Mouse (Mus musculus) inflammation-experienced regulatory T-cells, adult 6 months (primary cell): ENCODE measurements around the gene A630076J17Rik. TPM values are rescaled to one million over a fixed set of nuclear protein-coding genes. Genes with fewer than 3 reads are reported as not detected.
A peak's percentile ranks its signal among the peaks of the same experiment; 100 is the strongest.

Source experiments
- ATAC-seq: one replicate; pipeline ENCODE4 v1.8.0; 2017
- polyA plus RNA-seq, 3 experiments: library from polyadenylated mRNA; unstranded; fragments of 100-300 nt; shearing (Covaris generic); gene quantifications; one replicate each; pipeline ENCODE4 v1.2.1; 2017

A630076J17Rik gene
- polyA plus RNA-seq = under 1 TPM in 1 of 3 experiments, not detected in 2; 0.31 TPM

DNA sequence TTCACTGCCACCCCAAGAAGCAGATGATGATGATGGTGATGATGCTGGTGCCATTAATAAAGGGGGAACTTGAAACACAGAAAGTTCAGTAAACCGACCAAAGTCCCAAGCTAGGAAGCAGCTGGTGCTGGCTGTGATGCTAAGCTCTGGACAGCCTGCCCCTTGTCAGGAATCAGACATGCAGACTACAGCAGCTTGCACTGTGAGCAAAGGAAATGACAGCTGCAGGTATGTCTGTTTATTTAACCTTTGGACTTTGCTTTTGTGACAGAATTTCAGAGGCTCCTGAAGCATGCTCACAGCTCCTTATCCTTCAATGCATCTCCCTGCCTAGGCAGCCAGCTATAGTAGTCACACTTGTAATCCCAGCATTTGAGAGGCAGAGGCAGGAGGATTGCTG lies at the start of gene A630076J17Rik:
A630076J17Rik (plus strand) TSS at position 88 of the 400 bp plus-strand sequence.
- ATAC-seq = no peak

GRCm38 (mm10) chr3:107180860-107181259 lies 49.6 kb upstream of the A630076J17Rik start:
- ATAC-seq = no peak

DNA sequence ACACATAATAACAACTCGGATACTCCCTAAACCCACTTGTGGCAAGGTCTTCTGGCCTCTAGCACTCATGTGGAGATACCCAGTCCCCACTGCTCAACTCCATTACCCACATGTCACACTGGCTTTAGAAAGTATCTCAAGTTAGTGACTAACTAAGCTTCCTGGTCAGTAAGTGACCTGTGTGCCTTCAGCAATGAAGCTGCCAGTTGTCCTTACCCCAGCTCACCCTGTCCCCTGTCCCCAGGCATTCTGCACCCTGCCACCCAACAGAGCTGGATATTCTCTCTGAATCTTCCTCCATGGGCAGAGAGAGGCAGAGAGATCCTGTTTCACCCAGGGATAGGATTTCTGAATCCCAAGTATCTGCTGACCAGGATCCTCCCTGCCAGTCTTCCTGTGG lies 47.7 kb upstream of the A630076J17Rik start, which contains the start of gene Kcna10:
Kcna10 (plus strand) TSS at position 301 of the 400 bp plus-strand sequence.
- ATAC-seq = no peak

DNA sequence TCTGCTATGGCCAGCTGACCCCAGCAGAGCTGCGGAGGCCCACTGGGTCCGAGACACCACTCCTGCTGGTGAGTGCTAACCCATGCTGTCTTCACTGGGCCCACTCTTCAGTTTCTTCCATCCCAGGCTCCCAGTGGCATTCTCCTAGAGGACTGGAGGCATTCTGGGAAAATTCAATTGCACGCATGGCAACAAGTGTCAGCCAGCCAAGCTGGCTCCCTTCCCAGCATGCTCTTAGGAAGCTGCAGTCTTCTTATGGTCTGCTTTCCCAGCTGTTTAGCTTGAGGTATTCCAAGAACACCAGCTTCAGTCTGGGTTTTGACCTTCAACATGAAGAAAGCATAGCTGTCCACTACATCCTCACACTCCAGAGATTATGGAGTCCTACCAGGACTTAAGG lies 47.2 kb upstream of the A630076J17Rik start:
- ATAC-seq = no peak

- ATAC-seq = peak; percentile 91
Observed at GRCm38 (mm10) chr3:107185597-107185996, 44.8 kb upstream of the A630076J17Rik start.

GRCm38 (mm10) chr3:107187022-107187421 lies 43.4 kb upstream of the A630076J17Rik start:
- no peak for ATAC-seq

- ATAC-seq = no peak
Observed at GRCm38 (mm10) chr3:107188226-107188899, 42.1 kb upstream of the A630076J17Rik start.

GRCm38 (mm10) chr3:107201310-107202180 lies 28.9 kb upstream of the A630076J17Rik start:
- no peak for ATAC-seq

DNA sequence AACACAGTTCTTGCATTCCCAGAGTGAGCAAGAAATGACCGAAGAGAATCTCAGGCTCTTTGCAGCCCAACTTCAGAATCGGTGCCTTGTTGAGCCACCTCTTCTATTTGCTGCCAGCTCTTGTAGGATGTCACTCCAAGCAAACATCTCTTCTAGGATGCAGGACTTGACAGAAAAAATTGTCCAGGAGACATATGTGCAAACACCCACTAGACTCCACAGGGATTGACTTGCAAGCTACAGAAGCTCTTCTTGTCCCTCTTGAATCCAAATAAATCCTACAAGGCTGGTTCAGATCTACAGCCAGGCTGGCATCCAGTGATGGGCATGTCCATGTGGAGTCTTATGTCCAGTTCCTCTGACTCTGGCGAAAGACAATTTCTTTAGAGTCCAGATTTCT lies 26.0 kb upstream of the A630076J17Rik start:
- no peak for ATAC-seq

- no peak for ATAC-seq
Observed at GRCm38 (mm10) chr3:107205170-107205569, 25.2 kb upstream of the A630076J17Rik start.

- ATAC-seq = peak; percentile 75
Observed at GRCm38 (mm10) chr3:107205994-107206393, 24.4 kb upstream of the A630076J17Rik start.

DNA sequence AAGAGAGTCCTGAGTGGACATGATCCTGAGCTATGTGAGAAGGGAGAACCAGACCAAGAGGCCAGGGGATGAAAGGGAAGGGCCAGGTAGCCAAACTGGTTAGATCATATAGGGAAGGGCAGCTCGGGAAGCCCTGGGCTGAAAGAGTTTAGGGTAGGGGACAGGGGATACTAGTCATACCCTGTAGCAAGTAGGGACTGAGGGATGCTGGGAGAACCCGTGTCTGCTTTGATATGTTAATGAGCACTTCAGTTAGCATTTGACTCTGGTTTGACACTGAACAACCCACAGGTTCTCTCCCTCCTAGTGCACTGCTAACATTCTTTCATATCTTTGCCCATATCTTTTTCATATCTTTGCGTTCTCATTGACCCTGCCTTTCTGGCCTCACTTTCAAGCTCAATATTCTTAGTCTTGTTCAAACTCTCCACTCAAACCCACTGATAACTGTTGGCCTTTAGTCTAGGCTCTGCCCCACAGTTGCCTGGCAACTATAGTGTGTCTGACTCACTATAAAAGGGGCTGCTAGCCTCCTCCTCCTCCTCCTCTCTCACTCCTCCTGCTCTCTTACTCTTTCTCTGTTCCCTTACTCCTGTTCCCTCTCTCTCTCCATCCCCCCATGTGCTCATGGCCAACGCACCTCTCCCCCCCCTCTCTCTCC lies 23.8 kb upstream of the A630076J17Rik start:
- ATAC-seq = peak; percentile 62

DNA sequence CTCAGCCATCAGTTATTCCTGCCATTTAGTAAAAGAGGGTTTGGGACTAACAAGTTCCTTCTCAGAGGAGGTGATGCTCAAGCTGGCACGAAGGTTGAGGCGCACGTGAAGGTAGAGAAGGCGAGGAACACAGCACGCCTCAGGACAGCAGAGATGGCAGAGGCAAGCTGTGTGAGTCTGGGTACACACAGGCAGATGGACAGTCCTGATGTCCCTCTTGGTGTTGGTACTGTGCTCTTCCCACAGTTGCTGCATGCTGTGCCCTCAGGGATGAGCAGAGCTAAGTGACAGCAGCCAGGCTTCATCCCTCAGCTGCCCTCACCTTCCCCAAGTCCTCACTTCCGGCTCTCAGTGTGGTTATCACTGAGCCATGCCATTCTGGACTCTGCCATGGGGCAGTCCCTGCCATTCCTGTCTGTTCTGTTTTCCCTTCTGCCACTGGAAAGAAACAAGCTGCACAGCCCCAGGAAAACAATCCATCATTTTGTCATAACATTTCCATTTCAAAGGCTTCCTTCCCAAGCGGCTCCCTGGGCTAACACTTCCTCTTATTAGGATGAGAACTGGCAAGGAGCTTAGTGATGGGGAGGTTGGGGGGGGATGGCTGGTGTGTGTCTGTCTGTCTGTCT lies 22.7 kb upstream of the A630076J17Rik start:
- no peak for ATAC-seq

DNA sequence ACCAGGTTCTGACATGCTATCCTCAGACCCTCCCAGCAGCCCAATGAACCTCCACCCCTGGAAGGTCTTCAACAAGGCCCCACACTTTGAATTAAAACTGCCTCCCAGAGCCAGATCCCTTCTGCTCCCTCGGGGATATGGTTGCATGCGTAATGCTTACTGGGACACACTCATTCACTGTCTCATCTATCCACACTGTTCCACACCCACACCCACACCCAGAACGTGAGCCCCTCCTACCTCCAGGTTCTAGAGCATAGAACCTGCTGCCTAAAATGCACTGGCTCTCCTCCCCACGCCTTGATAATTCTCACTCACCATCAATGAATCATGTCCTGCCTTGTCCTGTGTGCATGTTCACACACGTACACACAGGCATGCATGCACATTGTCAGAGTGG lies 15.8 kb upstream of the A630076J17Rik start:
- ATAC-seq = no peak

DNA sequence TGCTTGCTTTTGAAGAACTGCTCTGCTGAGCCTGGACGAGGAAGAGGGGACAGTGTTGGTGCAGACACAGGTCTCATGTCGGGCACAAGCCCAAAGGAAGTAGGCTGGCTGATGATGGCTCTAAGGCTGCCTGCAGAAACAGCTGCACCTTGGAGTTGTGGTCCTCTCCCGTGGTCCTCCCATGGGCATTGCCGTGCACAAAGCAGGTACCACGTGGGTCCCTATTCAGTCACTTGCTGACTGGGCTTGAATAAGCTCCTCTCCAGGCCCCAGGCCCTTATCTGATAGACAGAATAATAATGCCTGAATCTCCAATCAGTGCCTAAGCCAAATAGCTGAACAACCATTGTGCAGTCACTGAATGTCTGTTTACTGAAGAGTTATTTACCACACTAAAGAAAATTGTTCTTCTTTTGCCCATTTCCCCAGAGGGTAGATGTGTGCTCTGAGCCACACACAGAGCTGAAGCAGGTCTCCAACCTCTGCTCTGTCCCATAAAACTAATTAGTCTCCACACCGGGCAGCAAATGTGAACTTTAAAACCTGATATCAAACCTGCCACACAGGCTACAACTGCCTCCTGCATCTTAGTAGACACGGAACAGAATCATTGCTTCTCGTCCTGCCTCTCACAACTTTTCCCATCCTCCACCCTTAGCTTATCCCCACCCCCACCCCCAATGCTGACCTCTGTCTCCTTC lies 13.9 kb upstream of the A630076J17Rik start:
- ATAC-seq = no peak

DNA sequence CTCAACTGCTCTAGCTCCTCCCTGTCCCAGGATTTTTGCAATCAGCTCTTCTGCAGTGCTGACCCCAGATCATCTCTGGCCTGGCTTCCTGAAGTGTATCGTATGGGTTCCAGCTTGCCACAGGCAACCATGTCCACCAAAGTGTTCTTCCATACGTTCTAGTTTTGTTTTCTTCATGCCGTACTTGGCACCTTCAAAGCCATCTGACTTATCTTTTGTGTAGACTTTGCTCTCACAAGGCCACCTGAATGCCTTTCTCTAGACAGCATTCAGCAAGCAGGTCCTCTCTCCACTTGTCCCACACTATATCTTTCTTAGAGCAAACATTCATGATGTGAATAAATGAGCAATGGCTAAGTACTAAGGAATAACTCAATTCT lies 13.3 kb upstream of the A630076J17Rik start:
- no peak for ATAC-seq

DNA sequence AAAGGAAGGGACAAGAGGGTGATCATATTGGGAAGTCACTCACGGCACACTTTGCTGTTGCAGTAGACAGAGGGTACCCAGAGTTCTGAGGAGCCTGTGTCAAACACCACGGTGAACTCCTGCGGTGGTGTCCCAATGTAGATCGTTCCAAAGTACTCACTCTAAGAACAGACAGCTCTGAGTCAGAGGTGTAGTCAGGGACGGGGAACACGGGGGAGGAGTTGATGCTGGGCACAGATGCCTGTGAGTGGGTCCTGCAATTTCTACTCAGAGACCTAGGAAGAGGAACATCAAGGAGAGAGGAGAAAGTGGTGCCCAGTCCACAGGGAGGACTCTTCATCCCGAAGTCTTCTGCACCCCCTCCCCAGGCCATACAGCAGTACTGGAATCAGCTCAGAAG lies 11.8 kb upstream of the A630076J17Rik start:
- no peak for ATAC-seq

DNA sequence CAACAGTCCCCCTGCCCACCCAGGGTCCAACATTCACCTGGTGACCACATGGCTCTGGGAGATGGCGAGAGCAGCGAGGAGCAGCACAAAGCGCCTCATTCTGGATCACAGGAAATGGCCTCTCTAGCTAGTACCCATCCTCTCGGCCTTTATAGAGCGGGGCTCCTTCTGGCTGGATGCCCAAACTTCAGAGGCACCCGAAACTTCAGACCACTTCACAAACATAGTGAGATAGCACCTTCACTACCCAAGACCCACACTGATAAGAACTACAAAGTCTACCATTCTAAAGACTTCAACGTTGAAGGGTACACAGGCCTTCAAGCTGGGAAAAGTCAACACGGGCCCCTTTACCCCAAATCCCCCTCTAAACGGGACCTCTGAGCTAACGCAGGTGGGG lies 8.8 kb upstream of the A630076J17Rik start, which contains the start of gene Cym:
Cym (minus strand) TSS at position 125 of the 400 bp plus-strand sequence.
- ATAC-seq = no peak

DNA sequence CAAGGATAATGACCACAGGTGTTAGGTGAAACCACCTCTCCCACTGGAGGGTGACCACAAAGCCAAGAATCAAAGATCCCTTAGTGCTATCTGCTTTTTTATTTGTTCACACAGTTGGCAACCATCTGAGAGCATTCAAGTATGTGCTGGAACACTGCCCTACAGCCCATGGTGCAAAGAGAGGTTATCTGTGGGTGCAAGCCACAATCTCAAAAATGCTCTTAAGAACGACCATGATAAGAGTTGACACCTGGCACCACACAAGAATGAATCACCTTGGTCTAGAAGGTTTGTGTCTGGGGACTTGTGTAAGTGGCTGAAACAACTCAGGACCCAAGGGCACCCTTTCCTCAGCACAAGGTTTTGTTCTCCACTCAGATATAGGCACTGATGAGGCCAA lies 7.2 kb upstream of the A630076J17Rik start:
- no peak for ATAC-seq

- ATAC-seq = no peak
Observed at GRCm38 (mm10) chr3:107225820-107226219, 4.6 kb upstream of the A630076J17Rik start.

GRCm38 (mm10) chr3:107229221-107229620 lies 1.2 kb upstream of the A630076J17Rik start:
- ATAC-seq = no peak

- no peak for ATAC-seq
Observed at GRCm38 (mm10) chr3:107229822-107230221, 592 bp upstream of the A630076J17Rik start.
